Mouse (Mus musculus): ENCODE measurements at regions not wholly inside any gene's neighbourhood (a gene's known extent, or its start where the extent isn't known, plus 50 kb on each side); places are given as distances from the start of the nearest gene placed in this dataset.

DNA sequence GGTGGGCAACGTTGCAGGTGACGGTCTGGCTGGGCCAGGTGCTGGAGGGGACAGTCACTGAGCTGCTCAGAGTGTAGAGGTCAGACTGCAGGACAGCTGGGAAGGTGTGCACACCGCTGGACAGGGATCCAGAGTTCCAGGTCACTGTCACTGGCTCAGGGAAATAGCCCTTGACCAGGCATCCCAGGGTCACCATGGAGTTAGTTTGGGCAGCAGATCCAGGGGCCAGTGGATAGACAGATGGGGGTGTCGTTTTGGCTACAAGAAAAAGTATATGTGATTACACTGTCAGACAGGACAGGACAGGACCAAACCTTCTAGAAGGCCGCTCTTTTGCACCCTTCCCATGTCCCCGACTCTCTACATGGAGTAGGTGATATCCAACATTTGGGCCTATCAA is 144.5 kb downstream of the Tmem121 start:
- TF ChIP-seq CTCF (IDR thresholded peaks at IDR 0.05; ENCODE audit: insufficient read depth, low read length) = no peak
- no peak for TF ChIP-seq POLR2A (IDR thresholded peaks at IDR 0.05; ENCODE audit: borderline replicate concordance, extremely low read depth, low read depth, low read length)
